Mouse (Mus musculus): Measurements from ENCODE around the gene Gm7978. TPM values are rescaled to one million over a fixed set of nuclear protein-coding genes. Genes with fewer than 3 reads are reported as not detected.
"Not testable (repeated sequence)": the region's sequence is repeated elsewhere in the genome, so short reads cannot be mapped to it uniquely, and the experiment has no call there.

The Gm7978 gene
- total RNA-seq (2012; rRNA removed) (not detected in 2 replicates), total RNA-seq (2014; rRNA removed) (not detected in 2 replicates), polyA plus RNA-seq (2012; ENCODE audit: insufficient read length, low read depth) (not detected in 2 replicates)

GRCm38 (mm10) chr5:95736073-95736472 is at the start of gene Gm7978:
Gene Gm7978 (minus strand): TSS chr5:95736173.
- DNase-seq (ENCODE audit: extremely low read depth); in situ Hi-C loops (cut with MboI; ENCODE audit: low pct_ligation_motif_present, low pct_unique_long_range_greater_than_20kb, low sequenced_read_pairs); H3K4me3 ChIP-seq (replicated peaks in 1 of 3; ENCODE audit: low read depth in 2 of 3, low read length in 2 of 3, poor library complexity in 1 of 3); H3K27me3 ChIP-seq (replicated peaks); dilution Hi-C loops (cut with MboI; ENCODE audit: extremely low pct_ligation_motif_present, extremely low pct_unique_long_range_greater_than_20kb, low sequenced_read_pairs); H3K36me3 ChIP-seq (replicated peaks in 1 of 2; ENCODE audit: control insufficient read depth in 1 of 2, insufficient read depth in 1 of 2, low read length in 1 of 2); H3K79me2 ChIP-seq (replicated peaks; ENCODE audit: control insufficient read depth, extremely low read depth, insufficient read depth, poor library complexity, severe bottlenecking); H3K27ac ChIP-seq (ENCODE audit: insufficient read depth, low read depth); H3K4me1 ChIP-seq (ENCODE audit: control insufficient read depth in 1 of 2, insufficient read depth in 2 of 2); H3K4me2 ChIP-seq (ENCODE audit: insufficient read depth, low read depth, poor library complexity, severe bottlenecking); H3K9ac ChIP-seq (ENCODE audit: insufficient read depth, low read depth); H3K9me3 ChIP-seq (replicated peaks; ENCODE audit: low read length): not testable (repeated sequence)

GRCm38 (mm10) chr5:95775690-95776089 is 39.7 kb upstream of the Gm7978 start, which contains the start of gene E330014E10Rik:
Gene E330014E10Rik (plus strand): TSS chr5:95775990.
- H3K4me2 ChIP-seq (ENCODE audit: insufficient read depth, low read depth, poor library complexity, severe bottlenecking); H3K4me3 ChIP-seq (replicated peaks in 1 of 3; ENCODE audit: low read depth in 2 of 3, low read length in 2 of 3, poor library complexity in 1 of 3); DNase-seq (ENCODE audit: extremely low read depth); in situ Hi-C loops (cut with MboI; ENCODE audit: low pct_ligation_motif_present, low pct_unique_long_range_greater_than_20kb, low sequenced_read_pairs); H3K79me2 ChIP-seq (replicated peaks; ENCODE audit: control insufficient read depth, extremely low read depth, insufficient read depth, poor library complexity, severe bottlenecking); H3K27ac ChIP-seq (ENCODE audit: insufficient read depth, low read depth); H3K27me3 ChIP-seq (replicated peaks); H3K4me1 ChIP-seq (ENCODE audit: control insufficient read depth in 1 of 2, insufficient read depth in 2 of 2); H3K36me3 ChIP-seq (replicated peaks in 1 of 2; ENCODE audit: control insufficient read depth in 1 of 2, insufficient read depth in 1 of 2, low read length in 1 of 2); H3K9me3 ChIP-seq (replicated peaks; ENCODE audit: low read length); dilution Hi-C loops (cut with MboI; ENCODE audit: extremely low pct_ligation_motif_present, extremely low pct_unique_long_range_greater_than_20kb, low sequenced_read_pairs); H3K9ac ChIP-seq (ENCODE audit: insufficient read depth, low read depth): not testable (repeated sequence)

- DNase-seq (ENCODE audit: extremely low read depth); H3K27me3 ChIP-seq (replicated peaks); in situ Hi-C loops (cut with MboI; ENCODE audit: low pct_ligation_motif_present, low pct_unique_long_range_greater_than_20kb, low sequenced_read_pairs); H3K4me1 ChIP-seq (ENCODE audit: control insufficient read depth in 1 of 2, insufficient read depth in 2 of 2); H3K36me3 ChIP-seq (replicated peaks in 1 of 2; ENCODE audit: control insufficient read depth in 1 of 2, insufficient read depth in 1 of 2, low read length in 1 of 2); H3K4me2 ChIP-seq (ENCODE audit: insufficient read depth, low read depth, poor library complexity, severe bottlenecking); H3K79me2 ChIP-seq (replicated peaks; ENCODE audit: control insufficient read depth, extremely low read depth, insufficient read depth, poor library complexity, severe bottlenecking); H3K9me3 ChIP-seq (replicated peaks; ENCODE audit: low read length); H3K4me3 ChIP-seq (replicated peaks in 1 of 3; ENCODE audit: low read depth in 2 of 3, low read length in 2 of 3, poor library complexity in 1 of 3); H3K27ac ChIP-seq (ENCODE audit: insufficient read depth, low read depth); H3K9ac ChIP-seq (ENCODE audit: insufficient read depth, low read depth); dilution Hi-C loops (cut with MboI; ENCODE audit: extremely low pct_ligation_motif_present, extremely low pct_unique_long_range_greater_than_20kb, low sequenced_read_pairs): not testable (repeated sequence)
Measured at GRCm38 (mm10) chr5:95741714-95742113, 5.7 kb upstream of the Gm7978 start, which contains the start of gene Gm7982. Gene Gm7982 (plus strand): TSS chr5:95742014.

Other genes starting within 250 kb of the Gm7978 start
- not detected in 2 replicates for gene Gm3286, start 225.4 kb downstream of the Gm7978 start, total RNA-seq (2012; rRNA removed)
- not detected in 2 replicates for gene Gm3286, start 225.4 kb downstream of the Gm7978 start, total RNA-seq (2014; rRNA removed)
- gene Gm3286, start 225.4 kb downstream of the Gm7978 start, polyA plus RNA-seq (2012; ENCODE audit: insufficient read length, low read depth) = not detected in 2 replicates
- not detected in 2 replicates for gene Gm7971, start 141.3 kb downstream of the Gm7978 start, total RNA-seq (2012; rRNA removed)
- gene Gm7971, start 141.3 kb downstream of the Gm7978 start, total RNA-seq (2014; rRNA removed) = not detected in 2 replicates
- gene Gm7971, start 141.3 kb downstream of the Gm7978 start, polyA plus RNA-seq (2012; ENCODE audit: insufficient read length, low read depth) = not detected in 2 replicates
- gene Gm7982, start 5.8 kb upstream of the Gm7978 start, total RNA-seq (2012; rRNA removed) = not detected in 2 replicates
- not detected in 2 replicates for gene Gm7982, start 5.8 kb upstream of the Gm7978 start, total RNA-seq (2014; rRNA removed)
- not detected in 2 replicates for gene Gm7982, start 5.8 kb upstream of the Gm7978 start, polyA plus RNA-seq (2012; ENCODE audit: insufficient read length, low read depth)
- gene E330014E10Rik, start 39.8 kb upstream of the Gm7978 start, total RNA-seq (2012; rRNA removed) = not detected in 2 replicates
- not detected in 2 replicates for gene E330014E10Rik, start 39.8 kb upstream of the Gm7978 start, total RNA-seq (2014; rRNA removed)
- gene E330014E10Rik, start 39.8 kb upstream of the Gm7978 start, polyA plus RNA-seq (2012; ENCODE audit: insufficient read length, low read depth) = not detected in 2 replicates
- gene Cxcl13, start 220.8 kb upstream of the Gm7978 start, total RNA-seq (2012; rRNA removed) = not detected in 2 replicates
- gene Cxcl13, start 220.8 kb upstream of the Gm7978 start, total RNA-seq (2014; rRNA removed) = not detected in 2 replicates
- gene Cxcl13, start 220.8 kb upstream of the Gm7978 start, polyA plus RNA-seq (2012; ENCODE audit: insufficient read length, low read depth) = not detected in 2 replicates

Measured in CH12.LX (cell line).